Mouse (Mus musculus) liver, adult 2 months (tissue): ENCODE data around the gene Lsm14a. TPM values are rescaled to one million over a fixed set of nuclear protein-coding genes. Genes with fewer than 3 reads are reported as not detected.

Source experiments
- DNase-seq: peaks from one replicate; pipeline ENCODE4 v3.0.0-alpha.2; 2011; ENCODE audit warnings: low read depth, low spot score; ENCODE audit errors: extremely low read depth
- H3K27ac ChIP-seq: fragments of 200-500 bp; replicated peaks from 2 replicates; pipeline ENCODE4 v1.5.1; 2012; ENCODE audit warnings: low read depth, mild to moderate bottlenecking, control low read depth, inconsistent platforms, low read length; ENCODE audit not compliant: insufficient read depth
- H3K27me3 ChIP-seq: fragments of 200-500 bp; 2 replicates; pipeline ENCODE4 v1.6.1; 2012; ENCODE audit warnings: mild to moderate bottlenecking, moderate library complexity, low read length, inconsistent platforms; ENCODE audit not compliant: control insufficient read depth, insufficient read depth
- H3K36me3 ChIP-seq: fragments of 200-500 bp; 2 replicates; pipeline ENCODE4 v1.6.1; 2012; ENCODE audit warnings: low read length, inconsistent platforms; ENCODE audit not compliant: control insufficient read depth, insufficient read depth
- H3K4me1 ChIP-seq: fragments of 200-500 bp; 2 replicates; pipeline ENCODE4 v1.6.1; 2011; ENCODE audit warnings: low read length; ENCODE audit not compliant: control insufficient read depth, insufficient read depth
- H3K4me3 ChIP-seq: fragments of 200-500 bp; 2 replicates; pipeline ENCODE4 v1.5.1; 2011; ENCODE audit warnings: low read depth, mild to moderate bottlenecking, control low read depth, low read length, moderate library complexity; ENCODE audit not compliant: insufficient read depth
- H3K79me2 ChIP-seq: fragments of 200-500 bp; 2 replicates; pipeline ENCODE4 v1.6.1; 2012; ENCODE audit warnings: inconsistent platforms, mild to moderate bottlenecking, low read length, moderate library complexity; ENCODE audit not compliant: control insufficient read depth, insufficient read depth
- H3K9ac ChIP-seq: fragments of 200-500 bp; 2 replicates; pipeline ENCODE4 v1.6.1; 2012; ENCODE audit warnings: low read depth, mild to moderate bottlenecking, control low read depth, inconsistent platforms, low read length
- CTCF ChIP-seq: fragments of 200-500 bp; IDR thresholded peaks from 2 replicates; pipeline ENCODE4 v1.5.1; 2011; ENCODE audit warnings: low read depth, low read length, control low read depth
- POLR2A ChIP-seq: fragments of 200-500 bp; IDR thresholded peaks from 2 replicates; pipeline ENCODE4 v1.6.1; 2011; ENCODE audit warnings: low read length, control low read depth; ENCODE audit not compliant: insufficient read depth; ENCODE audit errors: extremely low read depth
- WGBS: fragments of 180-500 bp; shearing (Covaris S2); methylation state at CpG from one replicate; pipeline ENCODE4 v1.1.7; 2018; 5-methylcytosine and 5-hydroxymethylcytosine counted together
- polyA plus RNA-seq: library from polyadenylated mRNA; depleted of rRNA; stranded (reverse); fragments of >200 nt; gene quantifications from 2 replicates; pipeline ENCODE4 v1.2.3, GENCODE M21; 2012; rRNA removed
- total RNA-seq: library from RNA; depleted of rRNA; stranded (reverse); fragments of >200 nt; gene quantifications from 2 replicates; pipeline ENCODE4 v1.2.3, GENCODE M21; 2014; rRNA removed

The Lsm14a gene
- total and polyA plus RNA-seq, 2 experiments: 12.5 to 26.2 TPM

DNA sequence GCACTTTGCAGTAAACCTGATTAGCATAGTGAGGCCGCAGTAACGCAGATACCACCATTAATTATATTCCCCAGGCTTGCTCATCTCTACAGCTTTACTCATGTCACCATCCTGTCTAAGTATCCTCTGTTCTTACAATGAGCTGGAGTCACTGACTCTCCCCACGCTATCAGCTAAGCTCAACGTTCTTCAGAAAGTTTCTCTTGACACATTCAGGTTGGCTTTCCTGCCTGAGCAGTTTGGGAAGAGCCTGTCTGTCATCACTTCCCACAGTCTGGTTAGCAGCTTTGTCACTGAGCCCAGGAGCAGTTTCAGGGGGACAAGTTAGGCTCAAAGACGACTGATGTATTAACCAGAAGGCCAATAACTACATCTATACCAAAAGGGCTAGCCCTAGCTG, 84.5 kb downstream of the Lsm14a start:
- TF ChIP-seq CTCF (no peak), POLR2A (no peak)
- H3K79me2 ChIP-seq: peaks cover 34% of the 10 kb centered on the region; the same call in 1 of the 2 replicates
- H3K9ac ChIP-seq: no peak overlapping the region
- H3K36me3 ChIP-seq: peaks cover 4% of the 10 kb centered on the region; the same call in 1 of the 2 replicates
- H3K27me3 ChIP-seq: no peaks in the 10 kb centered on the region
- no peak for DNase-seq
- WGBS: 67% methylated on average over 5 of the region's 5 CpGs
- no peak overlapping the region for H3K4me3 ChIP-seq
- H3K27ac ChIP-seq: 0 out of 2 replicates have a peak overlapping the region, but pooled peaks have one; percentile 16
- H3K4me1 ChIP-seq: peaks cover 9% of the 10 kb centered on the region

DNA sequence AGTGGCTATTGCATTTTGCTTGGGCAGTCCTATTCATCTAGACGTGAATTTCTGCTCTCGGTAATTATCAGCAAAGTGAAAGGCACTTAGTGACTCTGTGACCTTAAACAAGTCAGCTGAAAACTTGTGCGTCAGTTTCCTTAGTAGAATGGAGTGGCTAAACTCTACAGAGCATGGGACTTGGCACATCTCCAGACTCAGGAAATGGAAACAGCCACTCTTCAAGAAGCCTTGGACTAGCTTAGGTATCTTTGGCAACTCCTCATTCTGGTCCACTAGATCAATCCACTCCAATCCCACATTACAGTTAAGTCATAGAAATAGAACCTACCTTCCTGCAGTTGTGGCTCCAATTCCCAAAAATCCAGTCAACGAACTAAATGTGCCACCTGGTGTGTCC, 87.7 kb downstream of the Lsm14a start:
- Histone ChIP-seq H3K36me3 (0 out of 2 replicates have a peak, but pooled peaks cover under 1% of the 10 kb centered on the region), H3K27ac (peak overlapping the region; percentile 78), H3K4me3 (peak overlapping the region; percentile 20), H3K4me1 (peaks cover 15% of the 10 kb centered on the region), H3K79me2 (peaks cover 40% of the 10 kb centered on the region; the same call in 1 of the 2 replicates), H3K27me3 (no peaks in the 10 kb centered on the region), H3K9ac (no peak overlapping the region)
- WGBS: 61% methylated on average over 4 of the region's 4 CpGs
- TF ChIP-seq CTCF: no peak
- no peak for TF ChIP-seq POLR2A
- DNase-seq: peak; percentile 40

DNA sequence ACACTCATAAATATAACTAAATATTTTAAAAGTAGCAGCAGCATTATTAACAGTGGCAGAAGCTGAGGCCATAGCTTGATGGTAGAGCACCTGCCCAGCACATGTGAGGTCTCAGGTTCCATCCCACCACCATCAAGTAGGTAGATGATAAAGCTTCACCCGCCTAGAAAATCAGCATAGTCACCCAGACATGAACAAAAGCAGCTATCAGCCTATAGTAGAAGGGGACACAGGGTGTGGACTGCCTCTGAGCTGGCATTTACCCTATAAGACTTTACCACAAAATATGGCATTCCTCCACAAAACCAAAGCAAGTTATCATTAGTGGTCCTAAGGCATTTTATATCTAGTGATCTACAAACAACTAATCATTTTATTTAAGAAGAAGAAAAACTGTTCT, 90.5 kb downstream of the Lsm14a start:
- DNase-seq: no peak
- 88% methylated on average over 1 of the region's 1 CpGs for WGBS
- Histone ChIP-seq H3K4me3 (no peak overlapping the region), H3K27me3 (no peaks in the 10 kb centered on the region), H3K27ac (peak overlapping the region; percentile 61), H3K9ac (no peak overlapping the region), H3K79me2 (peaks cover 37% of the 10 kb centered on the region; the same call in 1 of the 2 replicates), H3K36me3 (no peaks in the 10 kb centered on the region), H3K4me1 (peaks cover 14% of the 10 kb centered on the region)
- TF ChIP-seq CTCF (no peak), POLR2A (no peak)

DNA sequence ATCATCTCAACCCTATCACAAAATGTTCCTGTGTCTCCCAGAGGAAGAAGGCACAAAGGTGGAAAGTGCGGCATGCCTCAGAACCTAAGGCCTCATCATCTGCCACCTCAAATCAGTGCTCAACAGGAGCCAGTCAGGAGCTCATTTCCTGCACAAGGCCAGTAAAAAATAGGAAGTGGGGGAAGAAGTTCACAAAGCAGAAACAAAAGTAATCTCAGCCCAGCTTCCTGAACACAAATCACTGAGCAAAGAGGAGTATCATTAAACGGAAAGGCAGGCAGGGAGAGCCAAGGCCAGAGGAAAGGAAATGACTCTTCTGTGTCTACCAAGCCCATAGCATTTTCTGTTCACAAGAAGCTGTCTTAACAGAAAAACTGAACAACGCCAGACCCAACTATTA, 91.2 kb downstream of the Lsm14a start:
- H3K27ac ChIP-seq: peak overlapping the region; percentile 44
- H3K79me2 ChIP-seq: peaks cover 31% of the 10 kb centered on the region; the same call in 1 of the 2 replicates
- H3K4me3 ChIP-seq: no peak overlapping the region
- H3K9ac ChIP-seq: no peak overlapping the region
- DNase-seq: peak; percentile 38
- no peaks in the 10 kb centered on the region for H3K36me3 ChIP-seq
- no peak for TF ChIP-seq POLR2A
- TF ChIP-seq CTCF: no peak
- peaks cover 18% of the 10 kb centered on the region for H3K4me1 ChIP-seq
- 71% methylated on average over 3 of the region's 3 CpGs for WGBS
- no peaks in the 10 kb centered on the region for H3K27me3 ChIP-seq

DNA sequence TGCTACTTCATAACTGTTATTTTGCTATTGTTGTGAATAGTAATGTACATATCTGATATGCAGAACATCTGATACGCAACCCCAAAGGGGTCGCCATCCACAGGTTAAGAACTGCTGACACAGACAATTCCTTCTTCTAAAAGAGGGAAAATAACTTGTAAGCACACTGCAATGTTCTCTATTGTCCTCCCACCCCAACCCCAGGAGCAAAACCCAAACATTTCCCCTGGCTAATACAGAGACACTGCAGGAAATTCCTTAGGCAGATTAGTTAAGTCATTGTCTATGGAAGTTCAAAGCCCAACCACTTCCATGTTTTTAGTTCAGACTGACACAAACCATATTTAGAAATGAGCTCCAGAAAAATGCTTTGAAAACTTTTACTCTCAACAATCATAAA, 94.3 kb downstream of the Lsm14a start:
- H3K27ac ChIP-seq: no peak overlapping the region
- 88% methylated on average over 2 of the region's 2 CpGs for WGBS
- no peaks in the 10 kb centered on the region for H3K36me3 ChIP-seq
- no peak for DNase-seq
- H3K9ac ChIP-seq: no peak overlapping the region
- peaks cover 33% of the 10 kb centered on the region; the same call in 1 of the 2 replicates for H3K79me2 ChIP-seq
- H3K27me3 ChIP-seq: no peaks in the 10 kb centered on the region
- TF ChIP-seq CTCF (no peak), POLR2A (no peak)
- H3K4me1 ChIP-seq: peaks cover 21% of the 10 kb centered on the region
- no peak overlapping the region for H3K4me3 ChIP-seq

DNA sequence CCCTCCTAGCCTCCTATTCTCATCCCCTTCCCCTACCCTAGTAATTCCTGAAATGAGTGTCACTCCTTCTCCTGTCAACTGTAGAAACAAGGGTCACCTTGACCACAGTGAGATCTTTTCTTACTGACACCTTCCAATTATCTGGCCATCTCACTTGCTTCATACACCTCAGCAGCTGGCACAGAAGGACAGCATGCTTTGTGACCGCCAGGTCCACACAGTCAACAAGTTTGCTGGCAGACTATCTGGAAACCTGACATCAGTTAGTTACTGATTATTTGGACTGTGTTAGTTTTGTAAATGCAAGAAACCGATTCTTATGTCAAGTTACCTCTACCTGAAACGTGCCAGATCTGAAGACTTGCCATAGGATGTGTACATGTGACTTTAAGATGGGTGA, 97.0 kb downstream of the Lsm14a start:
- Histone ChIP-seq H3K4me1 (peaks cover 26% of the 10 kb centered on the region), H3K27me3 (no peaks in the 10 kb centered on the region), H3K27ac (peak overlapping the region; percentile 66), H3K36me3 (0 out of 2 replicates have a peak, but pooled peaks cover 1% of the 10 kb centered on the region), H3K9ac (no peak overlapping the region), H3K79me2 (peaks cover 25% of the 10 kb centered on the region; the same call in 1 of the 2 replicates), H3K4me3 (no peak overlapping the region)
- no peak for TF ChIP-seq CTCF
- TF ChIP-seq POLR2A: no peak
- peak; percentile 96 for DNase-seq
- WGBS: 32% methylated on average over 3 of the region's 3 CpGs

Other genes with a start within 250 kb of the Lsm14a start
- gene Uba2, start 223.7 kb downstream of the Lsm14a start, total RNA-seq: 31.8 and 33.6 TPM in 2 replicates
- gene Uba2, start 223.7 kb downstream of the Lsm14a start, polyA plus RNA-seq: 13.6 and 16.9 TPM in 2 replicates
- gene Pdcd2l, start 196.7 kb downstream of the Lsm14a start, total RNA-seq: 15.5 and 15.9 TPM in 2 replicates
- gene Pdcd2l, start 196.7 kb downstream of the Lsm14a start, polyA plus RNA-seq: 16.0 and 18.5 TPM in 2 replicates
- 61.8 and 74.2 TPM in 2 replicates for gene Gpi1, start 163.0 kb downstream of the Lsm14a start, total RNA-seq
- 100 and 127 TPM in 2 replicates for gene Gpi1, start 163.0 kb downstream of the Lsm14a start, polyA plus RNA-seq
- not detected in 2 replicates for gene Gm6096, start 142.3 kb downstream of the Lsm14a start, total RNA-seq
- gene Gm6096, start 142.3 kb downstream of the Lsm14a start, polyA plus RNA-seq: not detected in 2 replicates
- 11.7 and 12.6 TPM in 2 replicates for gene 4931406P16Rik, start 79.8 kb downstream of the Lsm14a start, total RNA-seq
- 6.9 and 10.1 TPM in 2 replicates for gene 4931406P16Rik, start 79.8 kb downstream of the Lsm14a start, polyA plus RNA-seq